Mouse (Mus musculus) forebrain, postnatal 0 days (tissue): ENCODE measurements at regions not wholly inside any gene's neighbourhood (a gene's known extent, or its start where the extent isn't known, plus 50 kb on each side); places are given as distances from the start of the nearest gene placed in this dataset.

ENCODE experiments used
- ATAC-seq: fragments of 200-750 bp; cut with Nextera tagmentation; 2 replicates; pipeline ENCODE4 v1.8.0; 2017; ENCODE audit warnings: mild to moderate bottlenecking, moderate library complexity
- DNase-seq: peaks from one replicate; pipeline ENCODE4 v3.0.0-alpha.2; 2015
- H3K27ac ChIP-seq: fragments of 300-500 bp; sonication (generic); 2 replicates; pipeline ENCODE4 v1.5.1; 2014; ENCODE audit warnings: low read depth, mild to moderate bottlenecking, antibody characterized with exemption, low read length, moderate library complexity, mixed read lengths
- H3K27me3 ChIP-seq: fragments of 300-500 bp; sonication (generic); 2 replicates; pipeline ENCODE4 v1.6.1; 2014; ENCODE audit warnings: mild to moderate bottlenecking, low read length, mixed read lengths; ENCODE audit not compliant: insufficient read depth
- H3K36me3 ChIP-seq: fragments of 300-500 bp; sonication (generic); 2 replicates; pipeline ENCODE4 v1.6.1; 2014; ENCODE audit warnings: mild to moderate bottlenecking, moderate library complexity; ENCODE audit not compliant: insufficient read depth
- H3K4me1 ChIP-seq: fragments of 300-500 bp; sonication (generic); 2 replicates; pipeline ENCODE4 v1.6.1; 2014; ENCODE audit warnings: antibody characterized with exemption; ENCODE audit not compliant: insufficient read depth
- H3K4me2 ChIP-seq: fragments of 300-500 bp; sonication (generic); 2 replicates; pipeline ENCODE4 v1.6.1; 2014; ENCODE audit warnings: low read depth, mild to moderate bottlenecking, moderate library complexity
- H3K4me3 ChIP-seq: fragments of 300-500 bp; sonication (generic); 2 replicates; pipeline ENCODE4 v1.5.1; 2014; ENCODE audit warnings: low read depth, low read length, mixed read lengths
- H3K9ac ChIP-seq: fragments of 300-500 bp; sonication (generic); 2 replicates; pipeline ENCODE4 v1.6.1; 2014; ENCODE audit warnings: mild to moderate bottlenecking
- H3K9me3 ChIP-seq: fragments of 300-500 bp; sonication (generic); 2 replicates; pipeline ENCODE4 v1.6.1; 2016; ENCODE audit warnings: low read length
- CTCF ChIP-seq: sonication (generic); IDR thresholded peaks from 2 replicates; pipeline ENCODE4 v1.5.1; 2016; ENCODE audit warnings: antibody characterized with exemption, control low read depth, low read depth
- WGBS: fragments of 180-500 bp; shearing (Covaris S2); extraction: QIAGEN DNeasy Blood & Tissue Kit; methylation state at CpG from one replicate; pipeline ENCODE4 v1.1.7; 2014; 5-methylcytosine and 5-hydroxymethylcytosine counted together

GRCm38 (mm10) chr13:115427091-115428033, 325.6 kb upstream of the Itga1 start:
- ATAC-seq (no peak), DNase-seq (no peak)
- no peak overlapping the region for H3K4me3 ChIP-seq
- no peaks in the 10 kb centered on the region for H3K27me3 ChIP-seq
- H3K9ac ChIP-seq, result no peak overlapping the region
- 17% methylated on average over 12 of the region's 12 CpGs for WGBS
- H3K4me2 ChIP-seq, result no peak overlapping the region
- TF ChIP-seq CTCF, result no peak
- no peaks in the 10 kb centered on the region for H3K4me1 ChIP-seq
- no peak overlapping the region for H3K27ac ChIP-seq
- H3K9me3 ChIP-seq, result no peaks in the 10 kb centered on the region
- no peaks in the 10 kb centered on the region for H3K36me3 ChIP-seq

- DNase-seq (no peak), ATAC-seq (no peak)
- H3K4me2 ChIP-seq, result no peak overlapping the region
- H3K9me3 ChIP-seq, result no peaks in the 10 kb centered on the region
- no peaks in the 10 kb centered on the region for H3K4me1 ChIP-seq
- H3K36me3 ChIP-seq, result no peaks in the 10 kb centered on the region
- no peak overlapping the region for H3K4me3 ChIP-seq
- 23% methylated on average over 8 of the region's 8 CpGs for WGBS
- H3K27me3 ChIP-seq, result no peaks in the 10 kb centered on the region
- H3K27ac ChIP-seq, result no peak overlapping the region
- no peak for TF ChIP-seq CTCF
- no peak overlapping the region for H3K9ac ChIP-seq
Measured at GRCm38 (mm10) chr13:115425610-115426562, 324.1 kb upstream of the Itga1 start.

DNA sequence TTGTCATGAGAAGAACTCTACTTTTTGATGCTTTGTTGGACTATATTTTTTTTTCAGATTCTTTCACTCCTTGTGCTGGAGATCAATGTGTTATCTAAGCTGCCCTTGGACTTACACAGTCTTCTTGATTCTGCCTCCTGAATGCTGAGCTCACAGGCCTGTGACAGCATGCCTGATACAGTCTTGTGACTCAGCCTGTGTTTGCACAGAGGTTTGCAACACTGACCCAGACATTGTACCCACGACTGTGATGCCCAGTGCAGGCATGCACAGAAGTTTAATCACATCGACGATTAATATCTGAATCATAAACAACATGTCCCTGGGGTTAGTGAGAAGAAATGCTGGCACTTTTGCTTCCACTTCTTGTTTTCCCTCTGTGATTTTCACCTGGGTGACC, 322.0 kb upstream of the Itga1 start:
- no peak overlapping the region for H3K9ac ChIP-seq
- H3K27ac ChIP-seq, result no peak overlapping the region
- no peaks in the 10 kb centered on the region for H3K36me3 ChIP-seq
- no peaks in the 10 kb centered on the region for H3K9me3 ChIP-seq
- DNase-seq (no peak), ATAC-seq (no peak)
- 79% methylated on average over 3 of the region's 3 CpGs for WGBS
- H3K4me3 ChIP-seq, result no peak overlapping the region
- no peak overlapping the region for H3K4me2 ChIP-seq
- no peaks in the 10 kb centered on the region for H3K4me1 ChIP-seq
- no peaks in the 10 kb centered on the region for H3K27me3 ChIP-seq
- no peak for TF ChIP-seq CTCF

GRCm38 (mm10) chr13:115421483-115421882, 319.7 kb upstream of the Itga1 start:
- TF ChIP-seq CTCF, result no peak
- ATAC-seq (peak; percentile 40), DNase-seq (no peak)
- H3K9ac ChIP-seq, result no peak overlapping the region
- H3K9me3 ChIP-seq, result no peaks in the 10 kb centered on the region
- H3K36me3 ChIP-seq, result no peaks in the 10 kb centered on the region
- WGBS, result 10% methylated on average over 1 of the region's 1 CpGs
- no peaks in the 10 kb centered on the region for H3K4me1 ChIP-seq
- H3K4me3 ChIP-seq, result no peak overlapping the region
- H3K27me3 ChIP-seq, result no peaks in the 10 kb centered on the region
- H3K27ac ChIP-seq, result no peak overlapping the region
- H3K4me2 ChIP-seq, result no peak overlapping the region

- no peak for DNase-seq
- ATAC-seq, result no peak
- 50% methylated on average over 4 of the region's 4 CpGs for WGBS
Measured at GRCm38 (mm10) chr13:115417829-115418228, 316.1 kb upstream of the Itga1 start.

DNA sequence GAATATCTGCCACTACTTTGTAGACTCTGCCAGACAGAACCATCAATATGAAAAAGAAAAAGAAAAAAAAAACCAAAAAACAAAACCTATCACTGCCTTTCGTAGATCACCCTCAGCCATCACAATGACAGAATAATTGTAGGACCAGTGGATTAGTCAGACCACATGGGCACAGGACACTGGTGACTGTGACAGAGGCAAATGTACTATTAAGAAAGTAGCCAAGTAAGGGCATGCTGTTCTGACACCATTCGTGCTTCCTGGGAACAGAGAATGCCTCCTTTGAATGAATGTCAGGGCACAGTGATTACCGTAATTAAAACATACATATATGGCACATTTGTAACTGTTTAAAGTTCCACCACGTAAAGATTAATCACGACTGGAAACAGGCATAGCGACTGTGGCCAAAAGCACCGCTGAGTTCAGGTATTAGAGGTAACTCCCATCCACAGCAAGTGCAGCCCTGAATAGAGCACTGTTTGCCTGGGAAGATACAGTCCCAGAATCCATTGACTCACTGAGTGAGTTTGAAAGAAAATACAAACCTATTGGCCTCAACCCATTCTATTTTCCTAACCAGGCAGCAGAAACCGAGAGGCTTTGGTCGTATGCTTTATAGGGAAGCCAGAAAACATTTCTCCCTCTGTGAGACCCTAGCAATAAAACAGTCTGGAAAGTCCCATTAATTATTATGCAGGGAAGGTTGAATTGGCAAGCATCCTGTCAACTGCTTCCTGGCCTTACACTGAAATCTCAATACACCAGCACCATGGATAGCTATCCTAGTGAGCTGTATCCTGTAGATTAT, 312.2 kb upstream of the Itga1 start:
- H3K27ac ChIP-seq, result no peak overlapping the region
- WGBS, result 28% methylated on average over 9 of the region's 9 CpGs
- no peak for TF ChIP-seq CTCF
- DNase-seq (no peak), ATAC-seq (peak; percentile 36)
- H3K4me1 ChIP-seq, result no peaks in the 10 kb centered on the region
- no peaks in the 10 kb centered on the region for H3K36me3 ChIP-seq
- no peaks in the 10 kb centered on the region for H3K27me3 ChIP-seq
- no peak overlapping the region for H3K4me2 ChIP-seq
- H3K9ac ChIP-seq, result no peak overlapping the region
- H3K9me3 ChIP-seq, result no peaks in the 10 kb centered on the region
- H3K4me3 ChIP-seq, result no peak overlapping the region

More at GRCm38 (mm10) chr13:115417829-115418228, 316.1 kb upstream of the Itga1 start:
- H3K4me2 ChIP-seq, result no peak overlapping the region
- no peak overlapping the region for H3K9ac ChIP-seq
- H3K4me1 ChIP-seq, result no peaks in the 10 kb centered on the region
- H3K36me3 ChIP-seq, result no peaks in the 10 kb centered on the region
- no peak overlapping the region for H3K27ac ChIP-seq
- H3K9me3 ChIP-seq, result no peaks in the 10 kb centered on the region
- H3K4me3 ChIP-seq, result no peak overlapping the region
- no peaks in the 10 kb centered on the region for H3K27me3 ChIP-seq
- TF ChIP-seq CTCF, result no peak
